Mouse (Mus musculus) kidney, embryonic 14.5 days (tissue): ENCODE results near the gene Dlat. TPM values are rescaled to one million over a fixed set of nuclear protein-coding genes. Genes with fewer than 3 reads are reported as not detected.

Source experiments
- ATAC-seq: fragments of 200-750 bp; cut with Nextera tagmentation; 2 replicates; pipeline ENCODE4 v1.8.0; 2017; ENCODE audit warnings: moderate number of reproducible peaks, mild to moderate bottlenecking, moderate TSS enrichment, moderate library complexity; ENCODE audit not compliant: low FRiP score, low TSS enrichment
- H3K27ac ChIP-seq: fragments of 300-500 bp; sonication (generic); 2 replicates; pipeline ENCODE4 v1.5.1; 2014; ENCODE audit warnings: low read depth, mild to moderate bottlenecking, low read length, moderate library complexity, mixed read lengths
- H3K27me3 ChIP-seq: fragments of 300-500 bp; sonication (generic); 2 replicates; pipeline ENCODE4 v1.6.1; 2014; ENCODE audit warnings: mild to moderate bottlenecking, low read length; ENCODE audit not compliant: control insufficient read depth, insufficient read depth
- H3K36me3 ChIP-seq: fragments of 300-500 bp; sonication (generic); 2 replicates; pipeline ENCODE4 v1.6.1; 2014; ENCODE audit warnings: low read length, mixed read lengths; ENCODE audit not compliant: control insufficient read depth, insufficient read depth
- H3K4me1 ChIP-seq: fragments of 300-500 bp; sonication (generic); 2 replicates; pipeline ENCODE4 v1.6.1; 2014; ENCODE audit warnings: low read length, mixed read lengths; ENCODE audit not compliant: control insufficient read depth, insufficient read depth
- H3K4me2 ChIP-seq: fragments of 300-500 bp; sonication (generic); replicated peaks from 2 replicates; pipeline ENCODE4 v1.6.1; 2014; ENCODE audit warnings: low read depth, mild to moderate bottlenecking, low read length
- H3K4me3 ChIP-seq: fragments of 300-500 bp; sonication (generic); 2 replicates; pipeline ENCODE4 v1.5.1; 2014; ENCODE audit warnings: mild to moderate bottlenecking, low read length
- H3K9ac ChIP-seq: fragments of 300-500 bp; sonication (generic); 2 replicates; pipeline ENCODE4 v1.6.1; 2014; ENCODE audit warnings: low read depth, mild to moderate bottlenecking, low read length, moderate library complexity
- H3K9me3 ChIP-seq: fragments of 300-500 bp; sonication (generic); 2 replicates; pipeline ENCODE4 v1.6.1; 2016; ENCODE audit warnings: low read length; ENCODE audit not compliant: control insufficient read depth
- WGBS: fragments of 180-500 bp; shearing (Covaris S2); extraction: QIAGEN DNeasy Blood & Tissue Kit; methylation state at CpG from one replicate; pipeline ENCODE4 v1.1.7; 2014; 5-methylcytosine and 5-hydroxymethylcytosine counted together
- polyA plus RNA-seq: library from polyadenylated mRNA; unstranded; fragments of >200 nt; fragmentation: Nextera tagmentation; extraction: Ambion mirVana; gene quantifications from 2 replicates; pipeline ENCODE4 v1.2.1, GENCODE M21; 2014

The Dlat gene
- polyA plus RNA-seq, 1 experiment from 2014 or later: 60.9 TPM

DNA sequence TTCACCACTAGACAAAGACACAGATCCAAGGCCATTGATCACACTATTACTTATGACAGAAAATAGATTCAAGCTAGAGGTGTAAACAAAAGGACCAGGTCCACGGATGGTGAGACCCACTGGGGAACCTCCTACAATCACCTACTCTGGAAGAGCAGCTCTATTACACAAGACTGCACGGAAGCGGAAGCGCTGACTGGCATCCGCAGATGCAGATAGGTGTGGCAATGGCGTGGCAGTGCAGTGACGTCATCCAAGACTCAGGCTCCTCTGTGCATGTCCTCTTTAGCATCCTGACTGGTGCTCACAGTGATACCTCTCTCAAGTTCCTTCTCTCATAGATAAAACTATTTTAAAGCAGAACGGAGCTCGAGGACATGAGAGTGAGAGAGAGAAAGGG is 66.6 kb downstream of the Dlat start:
- Histone ChIP-seq H3K36me3 (peaks cover 29% of the 10 kb centered on the region), H3K9me3 (no peaks in the 10 kb centered on the region), H3K27me3 (no peaks in the 10 kb centered on the region), H3K9ac (no peak overlapping the region), H3K27ac (no peak overlapping the region), H3K4me2 (no peak overlapping the region), H3K4me1 (no peaks in the 10 kb centered on the region), H3K4me3 (no peak overlapping the region)
- 89% methylated on average over 9 of the region's 9 CpGs for WGBS
- no peak for ATAC-seq

DNA sequence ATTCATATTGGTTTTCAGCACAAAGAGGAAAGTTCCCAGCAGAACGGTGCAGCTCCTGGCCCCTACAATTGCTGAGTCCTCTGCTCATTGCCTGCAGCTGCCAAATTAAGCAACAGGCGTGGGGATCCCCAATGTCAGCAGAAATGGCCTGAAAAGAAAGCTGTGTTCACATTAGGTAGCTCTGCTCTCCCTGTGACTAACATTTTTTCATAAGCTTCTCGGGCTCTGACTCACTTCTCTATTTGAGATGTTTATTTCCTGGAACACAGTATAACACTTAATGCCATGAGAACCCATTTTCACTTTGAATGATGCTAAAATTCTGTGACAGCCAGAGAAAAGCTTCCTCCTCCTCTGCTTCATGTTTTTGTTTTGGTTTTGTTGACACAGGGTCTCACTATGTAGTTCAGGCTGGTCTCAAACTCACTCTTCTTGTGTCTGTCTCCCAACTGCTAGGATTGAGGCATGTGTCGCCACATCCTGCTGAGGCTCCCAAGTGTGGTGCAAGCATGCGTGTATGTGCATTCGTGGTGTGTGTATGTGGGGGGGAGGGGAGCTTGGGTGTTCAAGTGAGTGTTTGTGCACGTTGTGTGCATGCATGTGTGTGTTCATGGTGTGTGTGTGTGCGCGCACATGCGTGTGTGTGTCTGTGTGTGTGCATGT is 68.6 kb downstream of the Dlat start:
- H3K4me1 ChIP-seq: no peaks in the 10 kb centered on the region
- no peak for ATAC-seq
- WGBS: 81% methylated on average over 10 of the region's 10 CpGs
- no peak overlapping the region for H3K4me2 ChIP-seq
- H3K4me3 ChIP-seq: no peak overlapping the region
- H3K36me3 ChIP-seq: peaks cover 10% of the 10 kb centered on the region
- no peak overlapping the region for H3K27ac ChIP-seq
- H3K27me3 ChIP-seq: no peaks in the 10 kb centered on the region
- no peaks in the 10 kb centered on the region for H3K9me3 ChIP-seq
- H3K9ac ChIP-seq: no peak overlapping the region

DNA sequence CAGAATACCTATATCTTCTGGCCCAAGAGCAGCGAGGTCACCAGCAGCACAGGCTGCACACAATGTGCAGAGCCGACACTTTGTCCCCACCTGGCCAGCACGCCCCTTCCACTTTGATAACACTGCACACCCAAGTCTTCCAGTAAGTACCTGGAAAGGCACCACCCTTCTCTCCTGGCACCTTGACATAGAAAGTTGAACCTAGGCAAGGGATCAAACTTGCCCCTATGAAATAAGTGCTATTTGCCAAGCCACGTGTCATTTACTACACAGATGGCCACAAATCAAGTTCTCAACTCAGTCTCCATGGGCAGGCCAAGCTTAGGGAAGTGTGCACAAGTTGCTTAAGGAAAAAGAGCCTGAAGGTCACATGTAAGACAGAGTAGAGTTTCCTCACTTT is 72.6 kb downstream of the Dlat start:
- Histone ChIP-seq H3K9ac (no peak overlapping the region), H3K27ac (no peak overlapping the region), H3K9me3 (no peaks in the 10 kb centered on the region), H3K27me3 (no peaks in the 10 kb centered on the region), H3K36me3 (no peaks in the 10 kb centered on the region), H3K4me3 (no peak overlapping the region), H3K4me2 (no peak overlapping the region), H3K4me1 (no peaks in the 10 kb centered on the region)
- 76% methylated on average over 4 of the region's 4 CpGs for WGBS
- no peak for ATAC-seq

DNA sequence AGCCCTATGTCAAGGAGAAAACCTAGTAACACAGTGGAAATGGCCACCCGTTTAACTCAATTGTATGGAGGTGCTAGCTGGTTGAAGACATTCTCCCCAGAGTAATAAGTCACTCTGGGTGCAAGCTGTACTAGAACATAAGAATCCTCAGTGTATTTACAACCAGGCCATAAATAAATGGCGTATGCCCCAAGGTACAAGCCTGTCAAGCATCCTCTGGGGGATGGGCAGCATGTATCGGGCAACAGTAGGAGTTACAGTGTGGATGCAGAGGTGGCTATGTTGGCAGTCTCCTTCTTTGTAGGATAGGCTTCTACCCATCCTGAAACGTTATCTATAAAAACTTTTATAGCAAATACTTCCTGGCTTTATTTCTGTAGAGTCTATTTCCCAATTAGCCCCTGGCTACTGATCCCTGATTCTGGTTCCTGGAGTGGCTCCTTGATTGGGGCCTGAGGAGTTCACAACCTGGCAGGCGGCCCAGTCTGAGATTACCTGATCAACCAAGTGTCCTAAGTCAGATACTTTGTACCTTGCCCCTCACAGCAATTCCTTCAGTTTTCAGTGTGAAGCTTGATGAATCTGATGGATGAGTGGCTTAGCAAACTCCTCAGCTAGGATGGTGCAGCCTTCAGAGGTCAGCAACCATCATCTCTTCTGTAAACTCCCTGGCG is 74.3 kb downstream of the Dlat start:
- H3K27ac ChIP-seq: no peak overlapping the region
- H3K27me3 ChIP-seq: no peaks in the 10 kb centered on the region
- H3K36me3 ChIP-seq: no peaks in the 10 kb centered on the region
- no peak overlapping the region for H3K4me3 ChIP-seq
- H3K4me1 ChIP-seq: no peaks in the 10 kb centered on the region
- H3K9ac ChIP-seq: no peak overlapping the region
- H3K4me2 ChIP-seq: no peak overlapping the region
- no peak for ATAC-seq
- 70% methylated on average over 6 of the region's 6 CpGs for WGBS
- H3K9me3 ChIP-seq: no peaks in the 10 kb centered on the region

Other genes starting within 250 kb of the Dlat start
- 32.1 and 36.7 TPM in 2 replicates for gene Plet1, start 165.3 kb downstream of the Dlat start, polyA plus RNA-seq
- gene Pts, start 131.1 kb downstream of the Dlat start, polyA plus RNA-seq: 85.3 and 89.4 TPM in 2 replicates
- gene Il18, start 105.0 kb downstream of the Dlat start, polyA plus RNA-seq: 0.88 and 1.2 TPM in 2 replicates
- gene Bco2, start 104.6 kb downstream of the Dlat start, polyA plus RNA-seq: 0.16 TPM in 1 of 2 replicates, not detected in the other
- gene Tex12, start 98.5 kb downstream of the Dlat start, polyA plus RNA-seq: not detected in 2 replicates
- 365 and 387 TPM in 2 replicates for gene Sdhd, start 56.0 kb downstream of the Dlat start, polyA plus RNA-seq
- gene Timm8b, start 55.9 kb downstream of the Dlat start, polyA plus RNA-seq: 301 and 415 TPM in 2 replicates
- 6.1 and 8.1 TPM in 2 replicates for gene Pih1d2, start 42.5 kb downstream of the Dlat start, polyA plus RNA-seq
- gene Nkapd1, start 42.3 kb downstream of the Dlat start, polyA plus RNA-seq: 28.4 and 28.5 TPM in 2 replicates
- 5.7 and 10.3 TPM in 2 replicates for gene Dixdc1, start 79.7 kb upstream of the Dlat start, polyA plus RNA-seq
- 8.7 and 9.3 TPM in 2 replicates for gene 2310030G06Rik, start 86.8 kb upstream of the Dlat start, polyA plus RNA-seq
- gene Cryab, start 91.5 kb upstream of the Dlat start, polyA plus RNA-seq: 15.7 and 20.6 TPM in 2 replicates
- 0.72 and 1.0 TPM in 2 replicates for gene Hspb2, start 92.6 kb upstream of the Dlat start, polyA plus RNA-seq
- gene Fdxacb1, start 108.5 kb upstream of the Dlat start, polyA plus RNA-seq: 11.1 and 11.5 TPM in 2 replicates
- 23.6 and 44.2 TPM in 2 replicates for gene Alg9, start 115.2 kb upstream of the Dlat start, polyA plus RNA-seq
- 35.7 and 37.8 TPM in 2 replicates for gene 1110032A03Rik, start 115.7 kb upstream of the Dlat start, polyA plus RNA-seq
- gene Ppp2r1b, start 185.5 kb upstream of the Dlat start, polyA plus RNA-seq: 43.1 and 89.4 TPM in 2 replicates